Mouse (Mus musculus): ENCODE data around the gene Grb2.

The Grb2 gene

GRCm38 (mm10) chr11:115708209-115708876, at the start of gene Grb2:
Gene Grb2 (minus strand): TSS chr11:115708597.
- in situ Hi-C loops (cut with MboI, MseI), result no loop called here

DNA sequence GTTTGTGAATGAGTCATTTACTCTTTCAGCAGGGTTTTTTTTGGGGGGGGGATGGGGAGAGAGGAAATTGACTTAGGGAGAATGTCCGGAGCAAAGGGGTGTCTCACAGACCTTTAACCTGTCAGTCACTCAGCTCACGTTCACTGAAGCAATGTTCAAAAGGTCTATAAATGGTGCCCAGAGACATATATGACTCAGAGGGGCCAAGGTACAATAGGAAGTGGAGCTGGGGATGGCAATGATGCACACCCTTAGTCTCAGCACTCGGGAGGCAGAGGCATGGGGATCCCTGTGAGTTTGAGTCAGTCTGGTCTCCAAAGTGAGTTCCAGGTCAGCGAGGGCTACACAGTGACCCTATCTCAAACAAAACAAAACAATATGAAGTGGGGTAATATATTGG, 45.1 kb upstream of the Grb2 start:
- in situ Hi-C loops (cut with MboI, MseI), result no loop called here

GRCm38 (mm10) chr11:115752653-115753052, 44.3 kb upstream of the Grb2 start:
- in situ Hi-C loops (cut with MboI, MseI), result no loop called here

GRCm38 (mm10) chr11:115751725-115752124, 43.3 kb upstream of the Grb2 start:
- in situ Hi-C loops (cut with MboI, MseI), result no loop called here

DNA sequence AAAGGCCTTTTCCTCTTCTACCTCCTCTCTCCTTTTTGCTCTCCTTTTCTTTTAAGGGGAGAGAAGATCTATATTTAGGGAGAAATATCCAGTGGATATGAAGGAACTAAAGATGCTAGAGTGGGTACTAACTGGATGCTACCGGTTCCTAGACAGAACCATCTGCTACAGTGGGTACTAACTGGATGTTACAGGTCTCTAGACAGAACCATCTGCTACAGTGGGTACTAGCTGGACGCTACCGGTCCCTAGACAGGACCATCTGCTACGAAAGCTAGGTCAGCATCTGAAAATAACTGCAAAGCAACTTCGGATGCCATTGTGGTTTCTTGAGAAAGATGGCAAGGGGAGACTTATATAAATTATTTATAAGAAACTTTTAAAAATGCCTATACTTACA, 41.4 kb upstream of the Grb2 start:
- in situ Hi-C loops (cut with MboI, MseI), result no loop called here

DNA sequence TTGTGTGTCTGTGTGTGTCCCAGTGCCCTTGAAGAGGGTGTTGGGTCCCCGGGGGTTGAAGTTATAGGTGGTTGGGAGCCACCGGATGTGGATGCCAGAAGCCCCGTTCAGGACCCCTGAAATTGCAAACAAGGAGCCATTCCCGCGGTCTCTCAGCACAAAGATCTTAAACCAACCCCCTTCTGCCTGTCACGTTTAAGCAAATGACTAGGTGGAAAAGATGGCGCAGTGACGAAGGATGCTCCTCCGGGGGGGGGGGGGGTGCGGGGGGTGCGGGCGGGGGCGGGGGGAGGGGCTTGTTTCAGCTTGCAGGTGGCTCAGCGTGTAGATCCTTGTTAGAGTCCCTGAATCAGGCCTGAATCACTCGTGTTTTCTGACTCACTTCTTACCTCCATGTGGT, 39.0 kb upstream of the Grb2 start:
- in situ Hi-C loops (cut with MboI, MseI), result no loop called here

DNA sequence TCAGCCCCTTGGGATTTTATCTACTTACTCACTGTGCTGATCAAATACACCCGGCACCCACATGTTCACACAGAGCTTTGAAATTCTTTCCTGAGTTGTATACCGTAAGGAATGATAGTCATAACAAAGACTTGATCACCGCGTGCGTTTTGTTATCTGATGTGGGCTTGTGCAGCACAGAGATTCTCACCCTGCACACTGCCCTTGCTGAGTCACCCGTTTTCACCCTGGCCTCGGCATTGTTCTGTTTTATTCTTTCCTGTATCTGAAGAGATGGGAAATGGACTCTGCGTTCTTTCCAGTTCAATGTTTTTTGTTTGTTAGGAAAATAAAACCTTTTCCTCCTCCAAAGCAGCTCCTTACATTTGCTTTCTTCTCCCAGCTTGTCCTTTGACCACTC, 38.4 kb upstream of the Grb2 start:
- in situ Hi-C loops (cut with MboI, MseI), result no loop called here

GRCm38 (mm10) chr11:115746109-115746508, 37.7 kb upstream of the Grb2 start:
- in situ Hi-C loops (cut with MboI, MseI), result no loop called here

GRCm38 (mm10) chr11:115744385-115744784, 36.0 kb upstream of the Grb2 start:
- in situ Hi-C loops (cut with MboI, MseI), result no loop called here

- in situ Hi-C loops (cut with MboI, MseI), result no loop called here
Measured at GRCm38 (mm10) chr11:115742926-115743325, 34.5 kb upstream of the Grb2 start.

DNA sequence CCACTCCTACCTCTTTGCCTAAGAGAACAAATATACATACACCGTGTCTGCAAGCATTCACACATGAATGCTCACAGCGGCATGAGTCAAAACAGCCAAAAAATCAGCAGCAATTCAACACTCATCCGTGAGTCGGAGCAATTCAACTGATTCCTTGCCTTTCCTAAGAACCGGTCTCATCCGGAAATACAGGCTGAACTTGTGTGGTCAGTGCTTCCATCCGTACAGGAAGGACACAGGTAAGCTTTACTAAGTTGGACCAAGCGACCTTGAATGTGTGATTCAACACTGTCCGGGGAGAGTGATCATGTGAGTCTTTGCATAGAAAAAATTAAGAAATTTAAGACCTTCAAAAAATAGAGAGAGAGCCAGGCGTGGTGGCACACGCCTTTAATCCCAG, 32.7 kb upstream of the Grb2 start:
- in situ Hi-C loops (cut with MboI, MseI), result no loop called here

DNA sequence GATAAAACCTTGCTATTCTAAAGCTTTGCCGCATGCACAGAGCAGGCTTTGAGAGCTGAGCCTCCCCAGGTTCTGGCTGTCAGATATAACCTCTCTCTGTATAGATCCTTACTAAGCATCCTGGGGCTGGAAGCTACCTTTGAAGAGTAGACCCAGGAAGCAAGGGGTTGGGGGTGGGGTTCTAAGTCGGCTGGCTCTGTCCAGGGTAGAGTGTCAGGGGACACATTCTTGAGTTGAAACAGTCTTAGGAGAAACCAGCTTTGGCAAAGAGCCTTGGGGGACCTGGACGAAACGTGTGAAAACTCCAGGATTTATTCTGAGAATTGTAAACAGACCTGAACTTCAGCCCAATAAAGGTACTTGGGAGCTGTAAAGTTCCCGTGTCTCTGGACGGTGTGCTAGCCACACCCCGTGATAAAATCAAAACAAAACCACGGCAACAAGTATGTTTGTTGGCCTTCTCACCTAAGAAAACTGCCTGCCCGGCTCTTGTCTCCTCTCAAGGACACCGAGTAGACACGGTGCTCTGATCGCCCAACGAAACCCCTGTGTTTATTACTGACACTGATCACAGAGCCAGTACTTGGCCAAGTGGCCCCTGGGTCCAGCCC, 30.0 kb upstream of the Grb2 start:
- in situ Hi-C loops (cut with MboI, MseI), result loop anchor here (5.0 kb wide), 1 partner anchor 34 kb away; no protein-coding TSS in a partner anchor

DNA sequence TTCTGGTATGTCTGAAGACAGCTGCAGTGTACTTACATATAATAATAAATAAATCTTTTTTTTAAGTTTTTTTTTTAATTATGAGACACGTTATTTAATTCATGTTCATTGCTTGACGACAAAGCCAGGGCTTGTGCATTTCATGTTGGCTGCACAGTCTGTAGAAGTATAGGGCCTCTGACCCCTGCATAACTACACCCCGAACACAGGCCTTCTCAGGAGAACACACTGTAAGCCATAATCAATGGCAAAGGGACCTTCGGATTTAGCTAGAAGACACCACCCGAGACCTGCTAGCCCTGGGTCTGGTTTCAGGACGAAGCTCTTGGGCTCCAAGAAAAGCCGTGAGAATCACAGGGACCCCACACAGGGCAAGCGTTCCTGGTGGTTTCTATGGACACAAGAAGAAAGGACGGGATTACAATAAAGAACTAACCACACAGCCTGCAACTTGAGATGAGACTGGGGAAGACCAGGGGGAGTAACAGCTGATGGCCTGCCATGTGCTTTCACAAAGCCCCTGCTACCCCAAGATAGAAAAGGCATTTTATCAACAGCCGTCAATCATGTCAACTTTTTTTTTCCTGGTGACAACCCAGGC, 29.3 kb upstream of the Grb2 start:
- in situ Hi-C loops (cut with MboI, MseI), result loop anchor here (5.0 kb wide), 1 partner anchor 35 kb away; no protein-coding TSS in a partner anchor

DNA sequence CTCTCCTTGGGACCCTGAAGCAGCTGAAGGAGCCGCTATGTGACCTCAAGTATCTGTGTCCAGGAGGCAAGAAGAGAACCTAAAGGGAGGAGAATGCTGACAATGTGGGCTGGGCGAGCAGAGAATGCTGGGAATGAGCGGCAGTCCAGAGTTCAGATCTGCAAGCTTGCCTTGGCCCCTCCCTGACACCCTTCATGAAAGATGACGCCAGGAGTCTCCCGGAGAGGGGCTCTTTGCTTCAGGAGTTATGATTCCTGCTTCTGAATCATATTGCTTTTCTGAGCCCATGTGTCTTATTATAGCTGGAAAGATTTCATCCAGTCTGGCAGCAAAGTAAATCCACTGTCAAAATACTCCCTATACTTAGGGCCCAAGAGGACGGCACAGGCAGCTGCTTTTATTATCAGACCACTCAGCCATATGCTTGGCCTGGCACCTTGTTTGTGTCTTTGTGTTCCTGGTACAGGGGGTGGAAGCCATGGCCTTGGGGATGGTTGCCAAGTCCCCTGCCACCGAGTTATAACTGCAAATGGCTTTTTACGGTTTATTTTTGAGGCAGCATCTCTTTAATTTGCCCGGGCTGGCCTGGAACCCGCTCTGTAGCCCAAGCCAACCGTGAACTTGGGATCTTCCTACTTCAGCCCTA, 25.8 kb upstream of the Grb2 start:
- in situ Hi-C loops (cut with MboI, MseI), result no loop called here

DNA sequence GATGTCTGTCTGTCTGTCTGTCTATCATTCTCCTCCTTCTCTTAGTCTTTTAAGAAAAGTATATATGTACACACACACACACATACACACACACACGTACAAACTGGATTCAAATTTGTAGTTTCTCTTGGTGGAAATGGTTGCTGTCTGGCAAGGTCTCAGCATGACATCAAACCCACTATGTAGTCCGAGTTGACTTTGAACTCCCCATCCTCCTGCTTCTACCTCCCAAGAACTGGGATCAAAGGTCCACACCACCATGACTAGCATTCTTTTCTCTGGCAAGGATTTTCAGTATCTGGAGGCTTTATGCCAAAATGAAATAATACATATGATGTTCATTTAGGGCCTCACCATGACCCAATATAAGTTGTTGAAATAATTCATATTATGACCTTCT, 14.8 kb upstream of the Grb2 start:
- in situ Hi-C loops (cut with MboI, MseI), result loop anchor here (5.0 kb wide), 1 partner anchor 89 kb away; the partner anchor contains the start of genes Caskin2 and Tsen54

GRCm38 (mm10) chr11:115722638-115723037, 14.2 kb upstream of the Grb2 start:
- in situ Hi-C loops (cut with MboI, MseI), result loop anchor here (5.0 kb wide), 1 partner anchor 90 kb away; the partner anchor contains the start of genes Caskin2 and Tsen54

DNA sequence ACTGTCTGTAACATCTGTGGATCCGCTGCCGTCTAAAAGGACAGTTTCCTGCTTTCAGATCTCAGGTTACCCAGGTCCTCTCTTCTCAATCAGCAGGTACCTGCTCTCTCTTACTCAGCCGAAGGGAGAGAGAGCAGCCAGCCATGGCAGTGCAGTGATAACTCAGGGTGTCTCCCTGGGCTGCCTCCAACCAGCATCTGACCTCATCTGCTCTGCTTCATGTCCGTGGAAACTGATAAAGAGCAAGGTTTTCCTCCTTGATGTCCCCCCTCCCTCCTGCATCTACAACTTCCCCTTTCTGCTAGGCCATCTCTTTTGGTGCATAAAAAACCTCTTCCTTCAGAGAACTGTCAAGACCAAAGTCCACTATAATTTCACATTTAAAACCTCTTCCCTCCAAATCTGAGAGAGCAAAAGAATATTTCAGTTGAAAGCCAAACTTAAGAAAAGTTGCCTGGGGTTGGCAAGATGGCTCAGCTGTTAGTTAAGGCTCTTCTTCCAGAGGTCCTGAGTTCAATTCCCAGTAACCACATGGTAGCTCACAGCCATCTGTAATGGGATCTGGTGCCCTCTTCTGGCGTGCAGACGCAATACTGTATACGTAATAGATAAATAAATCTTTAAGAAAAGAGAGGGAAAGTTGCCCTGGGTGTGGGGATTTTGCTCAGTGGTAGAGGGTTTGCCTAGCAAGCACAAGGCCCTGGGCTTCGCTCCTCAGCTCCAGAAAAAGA, 9.4 kb upstream of the Grb2 start:
- in situ Hi-C loops (cut with MboI, MseI), result no loop called here

- in situ Hi-C loops (cut with MboI, MseI), result no loop called here
Measured at GRCm38 (mm10) chr11:115716410-115717338, 8.3 kb upstream of the Grb2 start.

DNA sequence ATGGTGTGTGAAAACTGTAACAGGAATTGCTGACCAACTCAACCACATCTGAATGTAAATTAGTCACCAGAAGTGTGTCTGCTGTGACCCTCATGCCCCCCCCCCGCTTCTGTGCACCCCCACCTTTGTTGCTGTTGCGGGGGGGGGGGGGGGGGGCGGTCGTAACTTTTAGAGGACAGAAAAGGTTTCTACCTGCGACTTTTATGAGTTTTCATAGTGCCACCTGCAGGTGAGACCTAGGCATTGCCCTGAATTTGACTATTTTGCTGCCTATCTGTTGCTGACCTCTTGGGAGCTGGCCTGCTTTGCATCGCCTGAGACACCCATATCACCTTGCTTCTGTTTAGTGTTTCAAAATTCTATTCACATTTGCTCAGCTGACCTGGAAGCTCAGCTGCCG, 6.1 kb upstream of the Grb2 start:
- in situ Hi-C loops (cut with MboI, MseI), result no loop called here

DNA sequence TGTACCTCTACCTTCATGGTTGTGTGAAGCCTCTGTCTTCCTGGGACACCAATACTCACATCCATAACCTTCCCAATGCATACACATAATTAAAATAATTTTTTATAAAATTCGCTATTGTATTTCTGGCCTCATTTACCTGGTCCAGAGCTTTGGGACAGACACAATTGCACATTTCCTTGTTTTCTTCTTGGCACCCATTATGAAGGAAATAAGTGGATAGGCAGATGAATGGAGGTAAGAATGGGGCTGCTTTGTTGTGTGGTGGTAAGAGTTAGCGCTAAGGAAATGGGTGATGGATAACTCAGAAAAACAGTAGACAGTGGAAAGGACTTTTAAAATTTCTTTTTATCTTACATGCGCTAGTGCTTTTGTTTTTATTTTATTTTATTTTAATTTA, 5.0 kb upstream of the Grb2 start:
- in situ Hi-C loops (cut with MboI, MseI), result no loop called here
